Comparison of ENCODE assay signal across 8 mouse cellular contexts in the genomic region with DNA sequence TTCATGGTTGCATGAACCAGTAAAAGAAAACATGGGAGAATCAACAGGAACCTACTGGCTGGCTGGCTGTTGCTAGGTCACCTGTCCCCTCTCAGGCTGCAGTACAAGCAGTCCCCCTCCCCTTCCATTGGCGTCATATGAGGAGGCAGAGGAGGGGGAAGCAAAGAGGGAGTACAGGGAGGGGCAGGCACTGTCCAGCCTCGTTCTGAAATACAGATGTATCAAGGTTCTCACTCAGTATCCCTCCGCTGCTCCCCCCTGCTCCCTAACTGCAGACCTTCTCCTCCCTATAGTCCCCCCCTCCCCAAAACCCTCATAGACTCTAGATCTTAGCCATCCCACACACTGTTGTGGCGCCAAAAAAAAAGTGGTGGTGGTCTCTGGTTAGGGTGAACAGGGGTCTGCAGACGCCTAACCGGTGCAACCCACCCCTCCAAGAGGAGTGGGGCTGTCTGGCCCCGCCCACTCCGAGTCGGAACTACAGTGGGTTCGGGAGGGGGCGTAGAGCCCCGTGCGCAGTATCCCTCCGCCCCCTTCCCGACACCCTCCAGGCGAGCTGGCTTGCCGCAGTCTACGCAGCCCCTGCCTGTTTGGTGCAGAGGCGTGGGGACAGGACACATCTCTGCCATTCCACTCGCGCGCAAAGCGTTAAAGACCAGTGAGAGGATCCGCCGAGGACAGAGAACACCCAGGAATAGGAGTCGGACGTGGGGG. TPM values are rescaled to one million over a fixed set of nuclear protein-coding genes. Genes with fewer than 3 reads are reported as not detected.
A peak's percentile ranks its signal among the peaks of the same experiment; 100 is the strongest.
DNase-seq lines count a peak whose midpoint lies in the region; ATAC-seq lines count a peak whose summit lies in the region.
"Not testable (repeated sequence)": the region's sequence is repeated elsewhere in the genome, so short reads cannot be mapped to it uniquely, and the experiment has no call there.

No protein-coding gene starts in this region.

- not testable (repeated sequence) for H3K36me3 ChIP-seq in intestine, embryonic 16.5 days (ENCODE audit: control insufficient read depth, insufficient read depth, low read length)

- H3K27me3 ChIP-seq in intestine, embryonic 16.5 days (replicated peaks; ENCODE audit: control insufficient read depth, insufficient read depth, low read length) = not testable (repeated sequence)

- not testable (repeated sequence) for H3K4me1 ChIP-seq in intestine, embryonic 16.5 days (ENCODE audit: control insufficient read depth, insufficient read depth, low read length)

- H3K9ac ChIP-seq in intestine, embryonic 16.5 days (ENCODE audit: low read depth, low read length) = peak overlapping the region; percentile 64

- H3K9me3 ChIP-seq in intestine, embryonic 16.5 days (ENCODE audit: control insufficient read depth, low read length) = not testable (repeated sequence)

- H3K4me2 ChIP-seq in intestine, embryonic 16.5 days (ENCODE audit: low read depth, low read length) = peak overlapping the region; percentile 58

- DNase-seq in adrenal gland, adult 8-10 months = peak; percentile 45
- DNase-seq in embryo, embryonic 11 days = peak; percentile 78
- DNase-seq in left cerebral cortex, adult 9 months (ENCODE audit: low spot score in 2 of 2) = peak; percentile 23 to 51
- peak; percentile 6 for DNase-seq in lung, postnatal 25 days (ENCODE audit: low spot score)
- peak; percentile 18 for DNase-seq in retina, adult 2 months (ENCODE audit: low read depth, low spot score)
- peak; percentile 78 for DNase-seq in thymus, postnatal 4 days

- peak overlapping the region; percentile 53 for H3K4me3 ChIP-seq in intestine, embryonic 16.5 days (ENCODE audit: low read length)

- not testable (repeated sequence) for H3K27ac ChIP-seq in intestine, embryonic 16.5 days (ENCODE audit: low read length)

- 23% methylated on average over 25 of the region's 27 CpGs for WGBS in intestine, embryonic 16.5 days

- ATAC-seq in granulocyte monocyte progenitor cell, adult 5-6 weeks (replicated peaks; ENCODE audit: poor library complexity, severe bottlenecking) = peak; percentile 79
- ATAC-seq in intestine, embryonic 16.5 days = peak; percentile 88

RNA-seq across cellular contexts. Expression of a gene that starts 1.6 kb away (rescaled TPM):
- total RNA-seq in adrenal gland, adult 8-10 months (2022) = 10 to 100 TPM; 19.4 to 23.1 (median 20.8) TPM
- 18.9 and 28.2 TPM in 2 replicates for total RNA-seq in granulocyte monocyte progenitor cell, adult 5-6 weeks (2014; fragmentation: Nextera tagmentation)
- total RNA-seq in granulocyte monocyte progenitor cell, adult 5-6 weeks (2017) = 28.9 and 29.3 TPM in 2 replicates
- polyA plus RNA-seq in intestine, embryonic 16.5 days (2015; fragmentation: Nextera tagmentation; extraction: Ambion mirVana) = 21.9 and 24.8 TPM in 2 replicates

RNA-seq across cellular contexts. Expression of a gene that starts 43.1 kb away (rescaled TPM):
- total RNA-seq in adrenal gland, adult 8-10 months (2022) = 10 to 100 TPM; 40.4 to 62.4 (median 48.6) TPM
- total RNA-seq in granulocyte monocyte progenitor cell, adult 5-6 weeks (2014; fragmentation: Nextera tagmentation) = 2.8 TPM in 1 of 2 replicates, not detected in the other
- 2.5 and 3.1 TPM in 2 replicates for total RNA-seq in granulocyte monocyte progenitor cell, adult 5-6 weeks (2017)
- 11.7 and 12.6 TPM in 2 replicates for polyA plus RNA-seq in intestine, embryonic 16.5 days (2015; fragmentation: Nextera tagmentation; extraction: Ambion mirVana)

RNA-seq across cellular contexts. Expression of a gene that starts 53.2 kb away (rescaled TPM):
- 10 to 100 TPM; 16.2 to 29.2 (median 18.0) TPM for total RNA-seq in adrenal gland, adult 8-10 months (2022)
- 4.1 and 5.9 TPM in 2 replicates for total RNA-seq in granulocyte monocyte progenitor cell, adult 5-6 weeks (2014; fragmentation: Nextera tagmentation)
- 6.2 and 11.5 TPM in 2 replicates for total RNA-seq in granulocyte monocyte progenitor cell, adult 5-6 weeks (2017)
- polyA plus RNA-seq in intestine, embryonic 16.5 days (2015; fragmentation: Nextera tagmentation; extraction: Ambion mirVana) = 5.6 and 6.1 TPM in 2 replicates

RNA-seq across cellular contexts. Expression of a gene that starts 53.2 kb away (rescaled TPM):
- total RNA-seq in adrenal gland, adult 8-10 months (2022) = 100 to 1,000 TPM in 3 of 4 experiments, 10 to 100 TPM in 1; 90.4 to 125 (median 114) TPM
- total RNA-seq in granulocyte monocyte progenitor cell, adult 5-6 weeks (2014; fragmentation: Nextera tagmentation) = 19.2 and 19.8 TPM in 2 replicates
- total RNA-seq in granulocyte monocyte progenitor cell, adult 5-6 weeks (2017) = 18.7 and 30.1 TPM in 2 replicates
- 20.9 TPM in 2 replicates for polyA plus RNA-seq in intestine, embryonic 16.5 days (2015; fragmentation: Nextera tagmentation; extraction: Ambion mirVana)

Comparison
In these comparisons a context has a peak if more than half of its experiments do, and no peak if none do; other contexts are left out.
1. DNase-seq: peak in every context shown above with its lines; median percentile 78 in embryo, embryonic 11 days; 78 in thymus, postnatal 4 days; 45 in adrenal gland, adult 8-10 months; 37 in left cerebral cortex, adult 9 months; 18 in retina, adult 2 months; 6 in lung, postnatal 25 days.
2. RNA of a gene that starts 43.1 kb away (total RNA-seq): 40.4 to 62.4 TPM in adrenal gland, adult 8-10 months; 2.5 to 3.1 TPM in granulocyte monocyte progenitor cell, adult 5-6 weeks; every median in the first group is over 10 times any median in the second.